Comparison of ENCODE assay signal across 24 mouse cellular contexts in the genomic region with DNA sequence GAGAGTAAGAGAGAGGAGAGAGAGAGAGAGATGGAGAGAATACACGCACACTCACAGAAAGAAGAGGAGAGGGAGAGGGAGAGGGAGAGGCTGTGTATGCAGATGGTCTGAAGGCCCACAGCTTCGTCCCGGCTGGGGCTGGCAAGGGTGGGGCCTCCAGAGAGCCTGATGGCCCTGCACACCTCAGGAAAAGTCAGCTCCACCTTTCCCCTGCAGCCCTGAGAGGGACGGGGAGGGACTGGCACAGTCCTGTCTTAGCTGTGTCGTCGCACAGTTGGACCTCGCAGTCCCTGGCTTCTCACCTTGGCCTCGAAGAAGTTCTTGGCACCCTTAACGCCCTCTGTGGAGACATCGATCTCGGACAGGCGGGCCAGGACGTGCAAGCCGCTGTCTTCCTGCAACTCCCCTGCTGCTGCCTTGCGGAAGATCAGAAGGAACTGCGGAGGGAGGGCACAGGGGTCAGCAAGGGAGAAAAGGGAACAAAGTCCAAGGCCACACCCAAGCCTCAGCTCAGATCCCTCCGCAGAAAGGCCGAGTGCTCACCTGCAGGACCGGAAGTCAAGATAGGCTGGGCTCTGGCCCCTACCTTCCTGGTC. TPM values are rescaled to one million over a fixed set of nuclear protein-coding genes. Genes with fewer than 3 reads are reported as not detected.
DNase-seq lines count a peak whose midpoint lies in the region; ATAC-seq and TF ChIP-seq lines count a peak whose summit lies in the region.
"Had no signal": no experiment of that assay in that cellular context is flagged by ENCODE, and none has a peak within 500 bp of the region (broad histone marks: within the 10 kb centered on the region; RNA-seq: fewer than 3 reads in every experiment).

No protein-coding gene starts in this region.

- H3K9me3 ChIP-seq in intestine, embryonic 14.5 days (ENCODE audit: control insufficient read depth, low read length), result no peaks in the 10 kb centered on the region
- H3K9me3 ChIP-seq in stomach, embryonic 14.5 days (ENCODE audit: control insufficient read depth, low read depth, low read length), result no peaks in the 10 kb centered on the region
- H3K9me3 ChIP-seq: lung, embryonic 15.5 days; midbrain, embryonic 13.5 days had no signal

- H3K9ac ChIP-seq in intestine, embryonic 14.5 days (ENCODE audit: low read length), result no peak overlapping the region
- no peak overlapping the region for H3K9ac ChIP-seq in stomach, embryonic 14.5 days (replicated peaks; ENCODE audit: low read depth, low read length)
- H3K9ac ChIP-seq: lung, embryonic 15.5 days; midbrain, embryonic 13.5 days had no signal

- peak; percentile 36 for DNase-seq in cerebellum, adult 9-11 months
- DNase-seq in cerebellum, postnatal 36 days, result no peak
- peak; percentile 19 for DNase-seq in kidney, adult 2 months
- DNase-seq in kidney, postnatal 4 days, result no peak
- DNase-seq in intestine, embryonic 14.5 days (ENCODE audit: low spot score), result peak; percentile 65
- DNase-seq in right cerebral cortex, postnatal 4 days, result no peak
- no peak for DNase-seq in thymus, postnatal 25 days
- DNase-seq: adrenal gland, adult 8-10 months; embryo, embryonic 11 days; heart, adult 2 months; layer of hippocampus, postnatal 36 days; left cerebral cortex, postnatal 4 days; right cerebral cortex, adult 18-20 months had no signal

- no peaks in the 10 kb centered on the region; the same call in 1 of the 2 replicates for H3K4me1 ChIP-seq in kidney, adult 2 months (ENCODE audit: control insufficient read depth, insufficient read depth, low read length)
- peaks cover 10% of the 10 kb centered on the region for H3K4me1 ChIP-seq in intestine, embryonic 14.5 days (replicated peaks; ENCODE audit: control insufficient read depth, insufficient read depth, low read length)
- H3K4me1 ChIP-seq in stomach, embryonic 14.5 days (ENCODE audit: control insufficient read depth, insufficient read depth, low read length), result 0 out of 2 replicates have a peak, but pooled peaks cover 2% of the 10 kb centered on the region

- TF ChIP-seq CTCF in kidney, adult 2 months (conservative IDR thresholded peaks at IDR 0.05; ENCODE audit: insufficient read depth, insufficient read length, low read depth, low read length), result no peak

- WGBS in kidney, adult 2 months, result 76% methylated on average over 19 of the region's 19 CpGs
- WGBS in intestine, embryonic 14.5 days, result 67% methylated on average over 19 of the region's 19 CpGs
- 53% methylated on average over 19 of the region's 19 CpGs for WGBS in stomach, embryonic 14.5 days

- H3K36me3 ChIP-seq in kidney, adult 2 months (ENCODE audit: control insufficient read depth, insufficient read depth, low read length), result no peaks in the 10 kb centered on the region
- peaks cover 34% of the 10 kb centered on the region for H3K36me3 ChIP-seq in intestine, embryonic 14.5 days (ENCODE audit: control insufficient read depth, insufficient read depth, low read length)
- H3K36me3 ChIP-seq in stomach, embryonic 14.5 days (ENCODE audit: control insufficient read depth, insufficient read depth, low read length), result peaks cover 25% of the 10 kb centered on the region

- H3K4me3 ChIP-seq in kidney, adult 2 months (ENCODE audit: insufficient read depth, low read depth, low read length), result no peak overlapping the region
- H3K4me3 ChIP-seq in intestine, embryonic 14.5 days (ENCODE audit: low read depth, low read length), result no peak overlapping the region
- H3K4me3 ChIP-seq in stomach, embryonic 14.5 days (ENCODE audit: low read depth, low read length), result no peak overlapping the region
- H3K4me3 ChIP-seq: heart, adult 2 months; lung, embryonic 15.5 days; midbrain, embryonic 13.5 days had no signal

- no peak for TF ChIP-seq POLR2A in kidney, adult 2 months (IDR thresholded peaks at IDR 0.05; ENCODE audit: low read depth, low read length)

- no peaks in the 10 kb centered on the region for H3K27me3 ChIP-seq in kidney, adult 2 months (replicated peaks; ENCODE audit: control insufficient read depth, insufficient read depth, low read length)
- no peaks in the 10 kb centered on the region for H3K27me3 ChIP-seq in intestine, embryonic 14.5 days (replicated peaks; ENCODE audit: control insufficient read depth, insufficient read depth, low read length)
- H3K27me3 ChIP-seq in stomach, embryonic 14.5 days (ENCODE audit: control insufficient read depth, insufficient read depth, low read length), result no peaks in the 10 kb centered on the region
- H3K27me3 ChIP-seq: CH12.LX; lung, embryonic 15.5 days; midbrain, embryonic 13.5 days had no signal

- H3K27ac ChIP-seq in kidney, adult 2 months (ENCODE audit: insufficient read depth, low read depth, low read length), result no peak overlapping the region
- H3K27ac ChIP-seq in intestine, embryonic 14.5 days (ENCODE audit: low read depth), result 0 out of 2 replicates have a peak overlapping the region, but pooled peaks have one; percentile 11
- peak overlapping the region; percentile 44; the same call in 1 of the 2 replicates for H3K27ac ChIP-seq in stomach, embryonic 14.5 days (ENCODE audit: low read length)
- H3K27ac ChIP-seq: heart, adult 2 months; lung, embryonic 15.5 days; macrophage; midbrain, embryonic 13.5 days had no signal

- H3K4me2 ChIP-seq in intestine, embryonic 14.5 days (ENCODE audit: low read length), result no peak overlapping the region
- H3K4me2 ChIP-seq in stomach, embryonic 14.5 days (replicated peaks; ENCODE audit: low read depth, low read length), result no peak overlapping the region
- H3K4me2 ChIP-seq: liver, embryonic 11.5 days; lung, embryonic 15.5 days; midbrain, embryonic 13.5 days had no signal

- ATAC-seq in intestine, embryonic 14.5 days (replicated peaks; ENCODE audit: low FRiP score, low TSS enrichment, low read depth), result peak; percentile 33; the same call in 1 of the 2 replicates
- ATAC-seq in stomach, embryonic 14.5 days (ENCODE audit: insufficient number of reproducible peaks, insufficient read depth, low FRiP score, low read depth), result no peak; the same call in 1 of the 2 replicates
- ATAC-seq: forebrain, embryonic 14.5 days; hindbrain, embryonic 16.5 days; midbrain, embryonic 13.5 days had no signal

RNA-seq across cellular contexts. Expression of a gene that starts 14.2 kb away (rescaled TPM):
- 0.10 TPM in 1 of 2 replicates, not detected in the other for polyA plus RNA-seq in kidney, adult 2 months (2012; rRNA removed)
- not detected in 2 replicates for polyA plus RNA-seq in intestine, embryonic 14.5 days (2014; fragmentation: Nextera tagmentation; extraction: Ambion mirVana)
- polyA plus RNA-seq in stomach, embryonic 14.5 days (2014; fragmentation: Nextera tagmentation; extraction: Ambion mirVana), result not detected in 2 replicates
- polyA plus RNA-seq: brain, embryonic 14.5 days; forebrain, embryonic 14.5 days; heart, adult 2 months; heart, postnatal 0 days; hindbrain, embryonic 16.5 days; kidney, embryonic 14.5 days; liver, embryonic 11.5 days; lung, embryonic 15.5 days; macrophage; midbrain, embryonic 13.5 days had no signal

RNA-seq across cellular contexts. Expression of a gene that starts 14.4 kb away (rescaled TPM):
- 36.3 and 41.0 TPM in 2 replicates for polyA plus RNA-seq in kidney, adult 2 months (2012; rRNA removed)
- polyA plus RNA-seq in intestine, embryonic 14.5 days (2014; fragmentation: Nextera tagmentation; extraction: Ambion mirVana), result 59.4 and 75.6 TPM in 2 replicates
- polyA plus RNA-seq in stomach, embryonic 14.5 days (2014; fragmentation: Nextera tagmentation; extraction: Ambion mirVana), result 58.8 and 65.0 TPM in 2 replicates

RNA-seq across cellular contexts. Expression of a gene that starts 34.4 kb away (rescaled TPM):
- 0.52 TPM in 1 of 2 replicates, not detected in the other for polyA plus RNA-seq in kidney, adult 2 months (2012; rRNA removed)
- polyA plus RNA-seq in intestine, embryonic 14.5 days (2014; fragmentation: Nextera tagmentation; extraction: Ambion mirVana), result 6.9 TPM in 1 of 2 replicates, not detected in the other
- polyA plus RNA-seq in stomach, embryonic 14.5 days (2014; fragmentation: Nextera tagmentation; extraction: Ambion mirVana), result 0.73 TPM in 1 of 2 replicates, not detected in the other
- polyA plus RNA-seq: forebrain, embryonic 14.5 days; hindbrain, embryonic 16.5 days; kidney, embryonic 14.5 days; liver, embryonic 11.5 days; lung, embryonic 15.5 days; macrophage; midbrain, embryonic 13.5 days had no signal

Comparison
In these comparisons a context has a peak if more than half of its experiments do, and no peak if none do; other contexts are left out.
1. DNase-seq: peak in cerebellum, adult 9-11 months (single experiment), kidney, adult 2 months (single experiment) and intestine, embryonic 14.5 days (single experiment); none in cerebellum, postnatal 36 days (0 of 2), kidney, postnatal 4 days (0 of 2), right cerebral cortex, postnatal 4 days (single experiment) and thymus, postnatal 25 days (single experiment).